Mouse (Mus musculus) heart, embryonic 10.5 days (tissue): ENCODE measurements at regions not wholly inside any gene's neighbourhood (a gene's known extent, or its start where the extent isn't known, plus 50 kb on each side); places are given as distances from the start of the nearest gene placed in this dataset.

Source experiments
- DNase-seq: peaks from one replicate; pipeline ENCODE4 v3.0.0-alpha.2; 2017; ENCODE audit warnings: low spot score
- H3K27ac ChIP-seq: fragments of 300-500 bp; sonication (generic); 2 replicates; pipeline ENCODE4 v1.5.1; 2016; ENCODE audit warnings: mild to moderate bottlenecking
- H3K27me3 ChIP-seq: fragments of 300-500 bp; sonication (generic); 2 replicates; pipeline ENCODE4 v1.6.1; 2016; ENCODE audit warnings: mild to moderate bottlenecking; ENCODE audit not compliant: poor library complexity, insufficient read depth, severe bottlenecking
- H3K36me3 ChIP-seq: fragments of 300-500 bp; sonication (generic); 2 replicates; pipeline ENCODE4 v1.6.1; 2016; ENCODE audit warnings: mild to moderate bottlenecking, moderate library complexity
- H3K4me1 ChIP-seq: fragments of 300-500 bp; sonication (generic); 2 replicates; pipeline ENCODE4 v1.6.1; 2016; ENCODE audit warnings: mild to moderate bottlenecking
- H3K4me3 ChIP-seq: fragments of 300-500 bp; sonication (generic); 2 replicates; pipeline ENCODE4 v1.5.1; 2016; ENCODE audit warnings: mild to moderate bottlenecking, moderate library complexity
- H3K9me3 ChIP-seq: fragments of 300-500 bp; sonication (generic); 2 replicates; pipeline ENCODE4 v1.6.1; 2016; ENCODE audit warnings: mild to moderate bottlenecking, moderate library complexity
- WGBS: fragments of 180-500 bp; shearing (Covaris S2); methylation state at CpG from one replicate; pipeline ENCODE4 v1.1.7; 2016; 5-methylcytosine and 5-hydroxymethylcytosine counted together

DNA sequence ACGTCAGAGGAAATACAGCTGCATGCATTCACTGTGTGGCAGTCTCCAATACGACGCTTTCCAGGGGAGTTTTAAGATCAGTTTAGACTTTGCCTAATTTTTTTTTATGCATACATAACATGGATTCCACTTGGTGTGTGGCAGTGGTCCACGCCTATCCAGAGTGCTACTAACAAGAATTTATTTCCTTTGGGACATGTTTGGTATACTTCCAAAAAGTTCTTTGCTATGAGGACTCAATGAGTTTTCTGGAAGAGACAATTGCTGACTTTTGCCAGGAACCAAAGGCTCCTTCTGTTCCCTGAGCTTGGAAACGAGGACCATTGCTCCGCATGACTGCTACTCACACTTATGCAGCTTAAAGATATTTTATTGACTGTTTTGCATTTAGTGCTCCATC, 59.2 kb downstream of the Marcks start:
- WGBS = 83% methylated on average over 6 of the region's 6 CpGs
- no peak overlapping the region for H3K27ac ChIP-seq

DNA sequence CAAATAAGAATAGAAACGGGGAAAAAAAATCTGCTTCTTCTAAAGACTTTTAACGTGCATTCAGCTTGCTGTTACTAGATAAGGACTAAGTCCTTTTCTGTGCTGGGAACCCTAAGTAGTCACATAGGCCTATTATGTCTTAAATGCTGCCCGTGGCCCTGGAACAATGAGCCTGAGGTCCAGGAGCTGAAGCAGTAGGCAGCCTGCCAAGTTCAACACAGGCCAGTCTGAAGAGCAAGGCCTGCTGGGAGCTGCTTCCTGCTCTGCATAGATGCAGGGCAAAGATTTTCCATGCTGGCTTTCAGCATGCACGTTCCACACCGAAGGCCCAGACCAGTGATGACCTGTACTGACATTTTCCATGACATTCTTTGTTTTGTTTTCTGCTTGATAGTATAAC, 60.3 kb downstream of the Marcks start:
- H3K27ac ChIP-seq = peak overlapping the region; percentile 75
- WGBS = 34% methylated on average over 5 of the region's 5 CpGs
- H3K27me3 ChIP-seq = no peaks in the 10 kb centered on the region
- H3K4me1 ChIP-seq = no peaks in the 10 kb centered on the region
- H3K36me3 ChIP-seq = no peaks in the 10 kb centered on the region
- no peaks in the 10 kb centered on the region for H3K9me3 ChIP-seq
- DNase-seq = peak; percentile 92
- no peak overlapping the region for H3K4me3 ChIP-seq

More for the DNA sequence above, 59.2 kb downstream of the Marcks start:
- no peaks in the 10 kb centered on the region for H3K27me3 ChIP-seq
- H3K9me3 ChIP-seq = no peaks in the 10 kb centered on the region
- no peak overlapping the region for H3K4me3 ChIP-seq
- no peak for DNase-seq
- H3K4me1 ChIP-seq = no peaks in the 10 kb centered on the region
- no peaks in the 10 kb centered on the region for H3K36me3 ChIP-seq

DNA sequence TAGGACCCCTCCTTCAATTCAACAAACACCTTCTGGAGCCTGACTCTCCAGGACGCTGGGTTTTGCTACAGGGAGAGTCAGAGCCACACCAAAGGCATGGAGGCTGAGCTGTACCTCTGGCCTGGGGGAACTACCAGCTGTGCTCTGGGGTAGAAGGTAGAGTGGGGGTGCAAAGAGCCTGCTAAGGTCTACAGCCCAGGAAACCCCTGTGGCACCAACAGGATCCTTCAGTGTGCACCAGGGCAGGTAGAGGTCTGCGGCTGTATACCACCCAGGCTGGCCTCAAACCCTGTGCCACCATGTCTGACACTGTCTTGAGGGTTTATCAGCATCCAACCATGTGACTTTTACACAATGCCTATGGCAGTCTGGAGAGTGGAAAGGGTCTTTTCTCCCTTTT, 61.0 kb downstream of the Marcks start:
- no peaks in the 10 kb centered on the region for H3K4me1 ChIP-seq
- no peaks in the 10 kb centered on the region for H3K27me3 ChIP-seq
- no peaks in the 10 kb centered on the region for H3K9me3 ChIP-seq
- WGBS = 62% methylated on average over 2 of the region's 2 CpGs
- H3K27ac ChIP-seq = peak overlapping the region; percentile 75; the same call in 1 of the 2 replicates
- no peaks in the 10 kb centered on the region for H3K36me3 ChIP-seq
- no peak for DNase-seq
- no peak overlapping the region for H3K4me3 ChIP-seq

DNA sequence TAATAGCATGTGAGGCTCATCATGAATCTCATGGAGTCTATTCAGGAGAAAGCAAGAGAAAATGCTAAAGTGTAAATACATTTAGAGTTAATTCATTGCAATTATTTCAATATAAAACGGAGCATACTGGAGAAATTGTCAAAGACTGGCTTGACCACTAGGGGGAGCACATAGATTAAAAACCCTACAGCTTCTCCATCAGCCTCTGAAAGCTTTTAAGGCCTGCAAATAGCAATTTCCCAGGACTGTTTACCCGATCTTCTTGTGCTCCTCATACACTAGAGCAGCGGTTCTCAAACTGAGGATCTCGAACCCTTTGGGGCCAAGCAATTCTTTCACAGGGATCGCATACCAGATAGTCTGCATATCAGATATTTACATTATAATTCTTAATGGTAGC, 65.9 kb downstream of the Marcks start:
- Histone ChIP-seq H3K36me3 (no peaks in the 10 kb centered on the region), H3K4me1 (no peaks in the 10 kb centered on the region), H3K27me3 (no peaks in the 10 kb centered on the region), H3K27ac (no peak overlapping the region), H3K9me3 (no peaks in the 10 kb centered on the region), H3K4me3 (no peak overlapping the region)
- DNase-seq = no peak
- WGBS = 18% methylated on average over 5 of the region's 5 CpGs

DNA sequence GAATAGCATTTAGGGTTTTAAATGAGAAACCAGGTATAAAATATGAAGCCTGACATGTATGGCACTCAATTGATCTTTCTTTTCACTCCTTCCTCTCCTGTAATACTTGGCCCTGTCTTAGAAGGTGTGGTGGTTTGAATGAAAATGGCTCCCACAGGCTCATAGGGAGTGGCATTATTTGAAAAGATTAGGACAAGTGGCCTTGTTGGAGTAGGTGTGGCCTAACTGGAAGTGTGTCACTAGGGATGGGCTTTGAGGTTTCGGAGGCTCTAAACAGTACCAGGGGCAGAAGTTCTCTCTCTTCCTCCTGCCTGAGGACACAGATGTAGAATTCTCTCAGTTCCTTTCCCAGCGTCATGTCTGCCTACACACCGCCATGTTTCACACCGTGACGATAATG, 66.7 kb downstream of the Marcks start:
- H3K4me3 ChIP-seq = no peak overlapping the region
- H3K4me1 ChIP-seq = no peaks in the 10 kb centered on the region
- H3K27ac ChIP-seq = no peak overlapping the region
- no peaks in the 10 kb centered on the region for H3K27me3 ChIP-seq
- no peak for DNase-seq
- no peaks in the 10 kb centered on the region for H3K36me3 ChIP-seq
- 93% methylated on average over 5 of the region's 5 CpGs for WGBS
- no peaks in the 10 kb centered on the region for H3K9me3 ChIP-seq

DNA sequence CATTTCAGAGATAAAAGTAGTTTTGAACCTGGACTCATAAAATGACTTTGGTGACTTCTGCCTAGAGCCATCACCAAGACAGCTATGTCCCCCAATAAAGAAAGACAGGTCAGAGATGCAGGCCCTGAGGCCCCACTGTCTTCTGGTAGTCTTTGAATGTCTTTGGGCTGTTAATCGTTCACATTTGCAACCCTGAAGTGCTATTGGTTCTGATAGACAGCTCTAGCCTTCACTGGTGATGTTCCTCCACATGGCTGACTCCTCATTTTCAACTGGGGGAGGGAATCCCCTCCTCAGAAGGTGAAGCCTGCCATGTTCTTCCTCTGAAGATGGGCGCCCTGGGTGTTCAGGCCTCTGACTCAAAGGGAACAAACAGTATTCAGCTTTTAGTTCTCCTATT, 67.3 kb downstream of the Marcks start:
- 80% methylated on average over 2 of the region's 2 CpGs for WGBS
- Histone ChIP-seq H3K4me3 (no peak overlapping the region), H3K36me3 (no peaks in the 10 kb centered on the region), H3K9me3 (no peaks in the 10 kb centered on the region), H3K4me1 (no peaks in the 10 kb centered on the region), H3K27me3 (no peaks in the 10 kb centered on the region), H3K27ac (no peak overlapping the region)
- no peak for DNase-seq
